Mouse (Mus musculus): ENCODE measurements around the gene C1qtnf1.

GRCm38 (mm10) chr11:118484169-118484568 is 56.2 kb downstream of the C1qtnf1 start:
- TF ChIP-seq USF1 (IDR thresholded peaks at IDR 0.05; ENCODE audit: low read depth) (no peak), POLR2A (IDR thresholded peaks at IDR 0.05; ENCODE audit: insufficient read length, low read depth) (no peak), MYOD1 (IDR thresholded peaks at IDR 0.05; ENCODE audit: control insufficient read depth in 1 of 3, insufficient read length in 2 of 3, low read depth in 2 of 3) (no peak), TCF12 (IDR thresholded peaks at IDR 0.05; ENCODE audit: insufficient read depth, poor library complexity, severe bottlenecking) (no peak), CEBPB (IDR thresholded peaks at IDR 0.05; ENCODE audit: insufficient read depth, poor library complexity, severe bottlenecking) (no peak), MAX (IDR thresholded peaks at IDR 0.05; ENCODE audit: low read depth) (no peak), E2F4 (IDR thresholded peaks at IDR 0.05; ENCODE audit: insufficient read depth) (no peak), MYOG (IDR thresholded peaks at IDR 0.05; ENCODE audit: control insufficient read depth in 1 of 3, insufficient read depth in 1 of 3, insufficient read length in 2 of 3, low read depth in 2 of 3) (no peak)

All from myocyte (in vitro differentiated cells).